Mouse (Mus musculus) yolk sac, embryonic 10.5 days (tissue): ENCODE data around the gene Sorbs2.

ENCODE experiments used
- DNase-seq: peaks from one replicate; pipeline ENCODE4 v3.0.0-alpha.2; 2017; ENCODE audit warnings: low spot score

Sorbs2 gene

GRCm38 (mm10) chr8:45755972-45756371 is 248.4 kb downstream of the Sorbs2 start:
- DNase-seq = no peak

DNA sequence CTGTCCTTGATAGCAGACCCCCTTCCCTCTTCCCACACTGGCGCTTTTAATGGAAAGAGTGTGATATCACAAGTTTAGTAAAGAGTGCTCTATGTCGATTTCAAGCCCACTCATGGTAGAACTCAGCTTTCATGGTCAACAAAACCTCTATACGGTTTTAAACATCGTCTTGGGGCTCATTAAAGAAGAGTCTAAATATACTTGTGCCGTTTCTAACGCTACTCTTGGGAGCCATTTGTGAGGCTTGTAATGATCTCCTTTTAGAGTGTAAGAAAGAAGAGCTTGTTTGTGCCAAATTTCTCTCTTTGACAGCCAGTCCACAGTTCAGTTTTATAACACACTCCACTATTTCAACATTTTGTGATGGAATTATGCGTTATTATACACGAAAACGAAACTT is 253.0 kb downstream of the Sorbs2 start:
- DNase-seq = no peak

DNA sequence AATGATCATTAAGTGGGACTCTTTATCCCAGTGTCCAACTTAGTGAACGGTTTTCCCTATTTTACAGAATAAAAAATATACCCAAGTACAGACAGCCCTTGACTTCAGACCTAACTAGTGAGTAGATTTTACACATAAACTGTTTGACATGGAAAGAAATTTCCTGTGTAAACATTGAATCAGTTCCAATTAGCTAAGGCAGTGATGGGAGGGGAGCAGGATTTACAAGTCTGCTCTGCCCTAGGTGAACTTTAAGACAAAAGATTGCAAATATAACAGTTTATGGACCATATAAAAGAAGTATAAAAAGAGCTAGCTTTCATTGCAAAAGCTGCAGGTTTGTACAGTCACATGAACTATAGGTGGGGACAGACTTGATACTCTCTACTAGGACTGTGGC is 253.5 kb downstream of the Sorbs2 start:
- no peak for DNase-seq

DNA sequence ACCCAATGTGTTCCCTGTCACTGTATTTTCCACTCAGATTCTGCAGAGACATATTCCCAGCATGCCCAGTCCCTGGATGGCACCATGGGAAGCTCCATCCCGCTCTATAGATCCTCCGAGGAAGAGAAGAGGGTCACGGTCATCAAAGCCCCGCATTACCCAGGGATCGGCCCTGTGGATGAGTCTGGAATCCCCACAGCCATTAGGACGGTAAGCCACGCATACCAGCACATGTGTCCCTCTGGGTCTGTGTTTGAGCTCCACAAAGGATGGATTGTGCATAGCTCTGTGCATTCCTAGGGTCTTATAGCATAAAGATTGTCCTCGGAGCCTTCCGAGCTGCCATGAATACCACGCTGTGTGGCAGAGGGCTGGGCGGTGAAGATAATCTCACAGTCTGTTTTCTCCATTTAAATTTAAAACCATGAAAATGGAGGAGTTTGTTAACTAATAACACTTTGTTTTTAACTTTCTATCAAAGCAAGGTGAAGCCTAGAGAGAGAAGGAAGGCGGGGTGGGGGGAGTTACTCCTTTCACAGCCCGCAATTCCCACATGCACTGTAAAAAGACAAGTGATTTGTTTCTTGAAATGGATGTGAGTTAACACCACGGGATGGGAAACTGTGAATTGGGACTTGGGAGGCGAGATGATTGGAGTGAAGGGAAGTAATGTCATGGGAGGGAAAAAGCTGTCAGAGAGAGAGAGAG is 255.5 kb downstream of the Sorbs2 start:
- no peak for DNase-seq

- no peak for DNase-seq
Measured at GRCm38 (mm10) chr8:45763690-45764342, 256.2 kb downstream of the Sorbs2 start.

DNA sequence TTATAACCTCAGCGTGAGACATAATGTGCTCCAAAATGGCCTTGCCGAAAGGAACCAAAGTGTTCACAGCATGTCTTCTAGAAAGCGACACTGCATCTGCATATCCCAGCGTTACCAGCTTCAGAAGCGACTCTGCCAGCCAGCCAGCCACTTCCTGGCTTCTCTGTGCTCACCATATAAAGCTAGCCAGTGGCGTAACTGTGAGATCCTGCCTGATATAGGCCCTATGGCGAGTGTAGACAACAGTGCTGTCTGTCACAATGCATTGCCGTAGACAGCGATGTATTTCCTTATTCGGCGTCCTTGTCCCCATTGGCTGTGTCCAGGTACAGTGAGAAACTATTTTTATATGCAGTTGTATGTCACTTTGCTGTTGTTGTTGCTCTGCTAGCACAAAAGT is 258.6 kb downstream of the Sorbs2 start:
- DNase-seq = no peak

GRCm38 (mm10) chr8:45774841-45775240 is 267.3 kb downstream of the Sorbs2 start:
- no peak for DNase-seq

DNA sequence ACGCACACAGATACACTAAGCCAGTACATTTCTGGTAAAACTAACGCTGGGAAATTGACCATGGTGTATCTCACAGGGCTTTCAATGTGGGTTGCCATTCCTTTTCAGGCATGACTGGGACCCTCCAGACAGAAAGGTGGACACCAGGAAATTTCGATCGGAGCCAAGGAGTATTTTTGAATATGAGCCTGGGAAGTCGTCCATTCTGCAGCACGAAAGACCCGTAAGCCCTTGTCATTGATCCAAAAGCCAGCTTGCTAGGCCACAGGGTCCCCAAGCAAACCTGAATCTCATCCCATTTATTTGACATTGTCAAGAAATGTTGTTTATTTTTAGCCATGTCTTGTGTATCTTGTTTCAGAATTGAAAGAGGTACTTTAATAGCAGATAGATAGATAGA is 267.9 kb downstream of the Sorbs2 start:
- no peak for DNase-seq

DNA sequence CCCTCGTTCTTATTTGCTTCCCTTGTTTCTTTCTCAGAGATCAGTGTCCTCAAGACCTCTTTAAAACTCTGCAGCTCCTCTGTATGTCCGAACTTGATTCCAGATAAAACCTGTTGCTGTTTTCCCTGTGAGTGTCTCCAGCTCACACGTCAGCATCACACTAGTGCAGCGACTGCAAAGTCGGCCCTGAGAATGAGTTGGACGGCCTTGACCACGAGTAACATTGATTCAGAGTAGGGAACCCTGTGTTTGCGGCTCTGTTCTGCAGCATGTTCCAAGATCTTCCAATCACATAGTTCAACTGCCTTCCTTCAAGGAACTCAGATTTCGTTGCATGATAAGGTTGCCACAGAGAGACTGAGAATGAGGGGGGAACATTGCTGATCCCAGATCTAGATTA is 268.8 kb downstream of the Sorbs2 start:
- DNase-seq = no peak

DNA sequence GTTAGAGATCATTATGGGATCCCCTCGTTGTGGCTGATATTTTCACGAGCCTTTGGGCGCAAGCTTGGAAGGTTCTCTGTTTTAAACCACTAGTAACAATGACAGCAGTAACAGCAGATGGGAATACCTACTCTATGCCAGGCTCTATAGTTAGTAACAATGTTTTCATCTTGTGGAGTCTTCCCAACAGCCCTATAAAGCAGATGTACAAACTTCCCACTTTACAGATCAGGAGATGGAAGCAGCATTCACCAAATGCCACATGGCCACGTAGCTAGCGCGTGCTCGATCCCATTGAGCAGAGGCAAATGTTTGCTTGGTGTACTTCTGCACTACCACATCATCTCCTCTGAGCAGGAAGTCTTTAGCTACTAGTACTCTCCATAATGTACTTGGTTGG is 269.4 kb downstream of the Sorbs2 start:
- no peak for DNase-seq

GRCm38 (mm10) chr8:45780585-45780984 is 273.0 kb downstream of the Sorbs2 start:
- DNase-seq = no peak

DNA sequence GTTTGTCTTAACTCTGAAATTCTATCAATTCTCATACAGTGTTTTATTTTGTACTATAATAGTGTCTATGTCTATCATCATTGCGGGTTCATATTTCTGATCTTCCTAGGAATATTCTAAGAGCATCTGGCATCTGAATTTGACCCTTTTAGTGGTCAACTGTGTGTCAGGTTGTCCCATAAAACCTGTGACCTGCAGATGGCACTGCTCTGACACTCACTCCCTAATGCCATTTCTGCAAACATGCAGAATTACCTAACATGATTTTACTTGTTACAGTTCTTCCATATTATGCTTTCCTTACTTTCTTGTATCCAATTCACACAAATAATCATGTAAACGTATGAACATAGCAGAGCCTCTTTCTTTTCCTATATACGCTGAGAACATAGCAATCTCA is 281.0 kb downstream of the Sorbs2 start:
- no peak for DNase-seq

DNA sequence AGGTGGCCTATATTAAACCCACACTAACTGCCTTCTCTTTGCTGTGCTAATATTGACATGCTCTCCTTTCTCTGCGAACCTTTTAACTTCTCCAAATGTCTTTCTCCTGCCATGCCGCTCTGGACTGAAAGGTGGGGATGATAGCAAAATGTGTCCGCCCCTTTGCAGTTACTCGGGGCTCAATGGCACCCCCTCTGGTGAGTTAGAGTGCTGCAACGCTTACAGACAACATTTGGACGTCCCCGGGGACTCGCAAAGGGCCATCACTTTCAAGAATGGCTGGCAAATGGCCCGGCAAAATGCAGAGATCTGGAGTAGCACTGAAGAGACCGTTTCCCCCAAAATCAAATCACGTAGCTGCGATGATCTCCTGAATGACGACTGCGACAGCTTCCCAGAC is 287.3 kb downstream of the Sorbs2 start:
- no peak for DNase-seq

DNA sequence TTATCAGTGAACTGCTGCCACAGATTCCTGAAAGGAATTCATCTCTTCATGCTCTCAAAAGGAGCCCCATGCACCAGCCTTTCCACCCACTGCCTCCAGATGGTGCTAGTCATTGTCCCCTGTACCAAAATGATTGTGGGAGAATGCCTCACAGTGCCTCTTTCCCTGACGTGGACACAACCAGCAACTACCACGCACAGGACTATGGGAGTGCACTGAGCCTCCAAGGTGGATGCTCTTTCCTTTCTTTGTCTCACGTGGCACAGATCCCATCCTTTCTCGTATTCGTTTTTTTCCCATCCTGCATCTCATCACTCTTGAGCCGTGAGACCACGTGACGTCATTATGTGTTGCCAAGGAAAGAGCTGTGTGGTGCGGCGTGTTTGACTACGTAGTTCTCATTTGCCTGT is 288.7 kb downstream of the Sorbs2 start:
- DNase-seq = peak; percentile 14

GRCm38 (mm10) chr8:45799517-45799916 is 291.9 kb downstream of the Sorbs2 start:
- DNase-seq = no peak

GRCm38 (mm10) chr8:45808597-45808996 is 301.0 kb downstream of the Sorbs2 start:
- no peak for DNase-seq

GRCm38 (mm10) chr8:45816765-45817426 is 309.3 kb downstream of the Sorbs2 start:
- DNase-seq = peak; percentile 20

DNA sequence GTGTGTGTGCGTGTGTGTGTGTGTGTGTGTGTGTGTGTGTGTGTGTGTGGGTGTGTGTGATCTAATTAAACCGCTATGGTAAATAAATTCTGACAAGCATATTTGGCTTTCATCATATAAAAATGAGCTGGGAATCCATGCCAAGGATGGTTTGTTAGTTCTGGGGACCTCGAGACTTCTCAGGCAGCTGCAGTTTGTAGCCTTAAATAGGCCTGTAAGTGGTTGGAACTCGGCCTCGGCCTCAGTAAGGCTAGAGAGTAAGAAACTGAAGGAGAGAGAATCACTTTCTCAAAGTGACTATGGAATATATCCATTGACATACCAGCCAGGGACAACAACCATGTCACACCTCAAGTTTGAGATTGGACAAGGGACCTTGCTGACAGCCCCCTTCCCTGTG is 314.1 kb downstream of the Sorbs2 start:
- DNase-seq = no peak

- no peak for DNase-seq
Measured at GRCm38 (mm10) chr8:45829985-45830548, 322.5 kb downstream of the Sorbs2 start.

- no peak for DNase-seq
Measured at GRCm38 (mm10) chr8:45833896-45834295, 326.3 kb downstream of the Sorbs2 start.

- DNase-seq = no peak
Measured at GRCm38 (mm10) chr8:45843306-45843705, 335.7 kb downstream of the Sorbs2 start.

- DNase-seq = no peak
Measured at GRCm38 (mm10) chr8:45844097-45844885, 336.7 kb downstream of the Sorbs2 start.
